Mouse (Mus musculus) limb, embryonic 15.5 days (tissue): ENCODE measurements around the gene 1700007K13Rik. TPM values are rescaled to one million over a fixed set of nuclear protein-coding genes. Genes with fewer than 3 reads are reported as not detected.

ENCODE experiments used
- ATAC-seq: fragments of 200-750 bp; cut with Nextera tagmentation; 2 replicates; pipeline ENCODE4 v1.8.0; 2017; ENCODE audit warnings: low read depth, moderate TSS enrichment; ENCODE audit not compliant: insufficient number of reproducible peaks, low FRiP score, low TSS enrichment
- H3K27ac ChIP-seq: fragments of 300-500 bp; sonication (generic); 2 replicates; pipeline ENCODE4 v1.5.1; 2015; ENCODE audit warnings: moderate library complexity, mild to moderate bottlenecking, inconsistent platforms
- H3K27me3 ChIP-seq: fragments of 300-500 bp; sonication (generic); 2 replicates; pipeline ENCODE4 v1.6.1; 2015; ENCODE audit warnings: inconsistent platforms
- H3K36me3 ChIP-seq: fragments of 300-500 bp; sonication (generic); 2 replicates; pipeline ENCODE4 v1.6.1; 2015; ENCODE audit warnings: inconsistent platforms
- H3K4me1 ChIP-seq: fragments of 300-500 bp; sonication (generic); 2 replicates; pipeline ENCODE4 v1.6.1; 2015; ENCODE audit warnings: inconsistent platforms
- H3K4me2 ChIP-seq: fragments of 300-500 bp; sonication (generic); 2 replicates; pipeline ENCODE4 v1.6.1; 2015; ENCODE audit warnings: mild to moderate bottlenecking, inconsistent platforms
- H3K4me3 ChIP-seq: fragments of 300-500 bp; sonication (generic); 2 replicates; pipeline ENCODE4 v1.5.1; 2015; ENCODE audit warnings: mild to moderate bottlenecking, inconsistent platforms
- H3K9ac ChIP-seq: fragments of 300-500 bp; sonication (generic); 2 replicates; pipeline ENCODE4 v1.6.1; 2015; ENCODE audit warnings: inconsistent platforms
- H3K9me3 ChIP-seq: fragments of 300-500 bp; sonication (generic); 2 replicates; pipeline ENCODE4 v1.6.1; 2016; ENCODE audit warnings: inconsistent platforms
- WGBS: fragments of 180-500 bp; shearing (Covaris S2); methylation state at CpG from one replicate; pipeline ENCODE4 v1.1.7; 2015; 5-methylcytosine and 5-hydroxymethylcytosine counted together
- polyA plus RNA-seq: library from polyadenylated mRNA; unstranded; fragments of >200 nt; fragmentation: Nextera tagmentation; extraction: Ambion mirVana; gene quantifications from 2 replicates; pipeline ENCODE4 v1.2.1, GENCODE M21; 2015

Gene 1700007K13Rik
- polyA plus RNA-seq, 1 experiment from 2014 or later, result 1.1 TPM

DNA sequence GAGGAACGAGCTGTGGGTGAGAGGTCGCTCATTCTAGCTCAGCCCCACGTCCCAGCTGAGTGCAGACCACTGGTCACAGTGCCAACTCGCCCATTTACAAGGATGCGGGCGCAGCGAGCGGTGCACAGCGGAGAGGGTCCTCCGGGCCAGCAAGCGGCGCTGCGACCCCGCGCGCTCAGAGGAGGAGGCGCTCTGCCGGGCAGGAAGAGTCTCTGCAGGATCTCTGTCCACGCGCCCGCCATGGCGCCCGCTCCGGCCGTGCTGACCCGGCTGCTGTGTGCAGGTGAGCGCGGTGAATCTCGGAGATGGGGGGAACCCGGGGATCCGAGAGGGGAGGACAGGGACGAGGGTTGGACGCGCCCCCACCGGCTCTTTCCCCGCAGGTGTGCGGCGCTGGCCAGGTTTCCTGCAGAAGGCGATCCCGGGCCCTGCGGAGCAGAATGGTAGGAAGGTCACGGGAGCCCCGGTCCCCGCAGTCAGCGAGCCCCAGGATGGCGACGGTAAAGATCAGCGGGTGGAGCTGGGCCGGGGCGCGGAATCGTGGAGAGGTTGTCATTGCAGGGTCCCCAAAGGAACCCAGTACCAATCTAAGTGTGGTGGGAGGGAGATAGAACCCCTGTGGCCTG is 1.8 kb upstream of the 1700007K13Rik start, which contains the start of gene Mrps2:
Mrps2 (plus strand) TSS at position 207 of the 626 bp plus-strand sequence.
- H3K36me3 ChIP-seq, result peaks cover 38% of the 10 kb centered on the region
- H3K4me2 ChIP-seq, result peak within 1 kb of the TSS; percentile 56
- peak within 1 kb of the TSS; percentile 92 for H3K4me3 ChIP-seq
- peaks cover 21% of the 10 kb centered on the region for H3K4me1 ChIP-seq
- H3K27me3 ChIP-seq, result no peaks in the 10 kb centered on the region
- ATAC-seq, result peak; percentile 84
- no peaks in the 10 kb centered on the region for H3K9me3 ChIP-seq
- peak within 1 kb of the TSS; percentile 92 for H3K9ac ChIP-seq
- H3K27ac ChIP-seq, result 0 out of 2 replicates have a peak within 1 kb of the TSS, but pooled peaks have one; percentile 47
- WGBS, result under 1% methylated on average over 52 of the region's 52 CpGs

GRCm38 (mm10) chr2:28464919-28465318 is 1.2 kb downstream of the 1700007K13Rik start:
- no peak overlapping the region for H3K27ac ChIP-seq
- no peak overlapping the region for H3K4me2 ChIP-seq
- no peak overlapping the region for H3K4me3 ChIP-seq
- H3K9ac ChIP-seq, result no peak overlapping the region
- peaks cover 9% of the 10 kb centered on the region for H3K36me3 ChIP-seq
- no peaks in the 10 kb centered on the region for H3K9me3 ChIP-seq
- H3K27me3 ChIP-seq, result no peaks in the 10 kb centered on the region
- no peak for ATAC-seq
- 72% methylated on average over 9 of the region's 9 CpGs for WGBS
- H3K4me1 ChIP-seq, result peaks cover 21% of the 10 kb centered on the region

DNA sequence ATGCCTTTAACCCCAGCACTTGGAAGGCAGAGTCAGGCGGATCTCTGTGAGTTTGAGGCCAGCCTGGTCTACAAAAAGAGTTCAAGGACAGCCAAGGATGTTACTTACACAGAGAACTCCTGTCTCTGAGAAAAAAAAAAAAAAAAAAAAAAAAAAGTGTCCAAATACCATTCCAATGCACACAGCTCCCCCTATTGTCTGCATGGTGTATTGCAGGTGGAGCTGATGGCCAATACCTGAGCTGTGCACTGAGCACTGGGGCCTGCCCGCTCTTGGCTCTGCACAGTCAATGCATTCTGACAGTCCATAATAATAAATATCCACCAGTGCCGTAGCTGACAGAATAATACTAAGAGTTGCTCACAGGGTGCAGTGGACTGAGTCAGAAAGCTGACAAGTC is 2.2 kb downstream of the 1700007K13Rik start:
- H3K36me3 ChIP-seq, result no peaks in the 10 kb centered on the region
- H3K4me3 ChIP-seq, result no peak overlapping the region
- no peaks in the 10 kb centered on the region for H3K27me3 ChIP-seq
- 44% methylated on average over 3 of the region's 3 CpGs for WGBS
- peaks cover 18% of the 10 kb centered on the region for H3K4me1 ChIP-seq
- no peak overlapping the region for H3K4me2 ChIP-seq
- no peak for ATAC-seq
- no peak overlapping the region for H3K27ac ChIP-seq
- no peak overlapping the region for H3K9ac ChIP-seq
- no peaks in the 10 kb centered on the region for H3K9me3 ChIP-seq

DNA sequence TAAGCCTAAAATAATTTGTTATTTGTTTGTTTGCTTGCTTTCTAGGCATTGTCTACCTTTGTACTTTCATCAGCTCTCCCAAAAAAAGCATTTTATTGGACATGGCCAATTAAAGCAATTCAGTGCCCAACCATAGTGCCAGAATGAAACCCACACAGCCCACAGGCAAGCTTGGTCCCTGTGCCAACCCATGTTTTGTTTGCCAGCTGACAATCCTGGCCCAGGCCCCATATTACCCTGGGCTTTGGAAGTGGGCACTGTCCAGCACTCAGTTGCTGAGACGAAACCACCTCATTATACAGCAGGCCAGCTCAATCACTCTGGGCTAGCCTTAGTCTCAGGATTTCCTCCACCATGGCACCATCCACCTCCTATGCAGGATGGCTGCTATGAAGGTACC is 9.5 kb downstream of the 1700007K13Rik start:
- Histone ChIP-seq H3K9me3 (no peaks in the 10 kb centered on the region), H3K9ac (no peak overlapping the region), H3K4me2 (no peak overlapping the region), H3K27me3 (no peaks in the 10 kb centered on the region), H3K36me3 (peaks cover 30% of the 10 kb centered on the region), H3K27ac (no peak overlapping the region), H3K4me3 (no peak overlapping the region), H3K4me1 (no peaks in the 10 kb centered on the region)
- no peak for ATAC-seq
- 72% methylated on average over 1 of the region's 1 CpGs for WGBS

- ATAC-seq, result no peak
- Histone ChIP-seq H3K36me3 (peaks cover 52% of the 10 kb centered on the region), H3K27me3 (no peaks in the 10 kb centered on the region), H3K9me3 (no peaks in the 10 kb centered on the region), H3K4me3 (no peak overlapping the region), H3K27ac (no peak overlapping the region), H3K9ac (no peak overlapping the region), H3K4me1 (no peaks in the 10 kb centered on the region), H3K4me2 (no peak overlapping the region)
- WGBS, result 89% methylated on average over 6 of the region's 6 CpGs
Observed at GRCm38 (mm10) chr2:28453539-28453938, 12.6 kb downstream of the 1700007K13Rik start.

GRCm38 (mm10) chr2:28451663-28452062 is 14.5 kb downstream of the 1700007K13Rik start:
- H3K4me1 ChIP-seq, result peaks cover 10% of the 10 kb centered on the region
- no peak overlapping the region for H3K4me3 ChIP-seq
- H3K36me3 ChIP-seq, result peaks cover 52% of the 10 kb centered on the region
- ATAC-seq, result no peak
- no peaks in the 10 kb centered on the region for H3K27me3 ChIP-seq
- no peak overlapping the region for H3K9ac ChIP-seq
- 90% methylated on average over 11 of the region's 11 CpGs for WGBS
- H3K4me2 ChIP-seq, result no peak overlapping the region
- H3K9me3 ChIP-seq, result no peaks in the 10 kb centered on the region
- H3K27ac ChIP-seq, result no peak overlapping the region

- peak overlapping the region; percentile 84 for H3K27ac ChIP-seq
- no peak for ATAC-seq
- H3K4me2 ChIP-seq, result peak overlapping the region; percentile 95
- H3K9me3 ChIP-seq, result no peaks in the 10 kb centered on the region
- H3K36me3 ChIP-seq, result peaks cover 29% of the 10 kb centered on the region
- WGBS, result 6% methylated on average over 11 of the region's 11 CpGs
- peaks cover 10% of the 10 kb centered on the region for H3K4me1 ChIP-seq
- H3K4me3 ChIP-seq, result peak overlapping the region; percentile 81
- H3K27me3 ChIP-seq, result no peaks in the 10 kb centered on the region
- H3K9ac ChIP-seq, result peak overlapping the region; percentile 88
Observed at GRCm38 (mm10) chr2:28447315-28447670, 18.8 kb downstream of the 1700007K13Rik start.

DNA sequence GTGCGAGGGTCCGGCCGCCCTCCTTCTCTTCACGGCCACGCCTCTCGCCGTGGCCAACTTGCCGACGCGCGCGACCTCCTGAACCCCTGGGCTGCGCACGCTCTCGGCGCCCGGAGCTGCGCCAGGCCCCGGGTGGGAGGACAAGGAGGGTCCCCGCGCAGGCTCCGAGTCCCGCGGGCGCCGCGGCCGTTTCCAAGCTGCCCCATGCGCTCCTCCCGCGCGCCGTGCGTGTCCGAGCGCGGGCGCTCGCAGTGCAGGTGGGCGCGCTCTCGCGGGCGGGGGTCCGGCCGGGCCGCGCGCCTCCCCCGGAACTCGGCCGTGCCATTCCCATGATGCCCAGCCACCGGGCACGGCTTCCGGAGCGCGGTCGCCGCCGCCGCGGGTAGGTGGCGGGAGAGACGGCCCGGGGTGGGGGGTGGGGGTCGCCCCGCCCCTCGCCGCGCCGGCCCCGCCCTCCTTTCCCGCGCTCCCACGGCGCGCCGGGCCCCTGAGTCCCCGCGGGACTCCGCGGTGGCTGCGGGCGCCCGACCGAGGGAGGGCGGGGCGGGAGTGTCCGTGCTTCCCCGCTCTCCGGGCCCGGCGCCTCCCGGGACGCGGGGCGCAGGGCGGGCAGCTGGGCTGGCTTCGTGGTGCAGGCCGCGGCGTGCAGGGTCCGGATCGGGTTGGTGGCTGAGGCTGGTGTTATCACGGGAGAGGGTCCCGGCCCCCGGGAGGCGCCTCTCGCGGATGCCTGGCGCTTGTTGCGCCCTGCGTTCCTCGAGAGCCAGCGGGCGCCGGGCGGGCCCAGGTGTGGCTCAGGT is 19.4 kb downstream of the 1700007K13Rik start, which contains the start of gene Ppp1r26:
Ppp1r26 (plus strand) TSS at position 286 of the 800 bp plus-strand sequence.
- Histone ChIP-seq H3K27ac (peak within 1 kb of the TSS; percentile 84), H3K27me3 (no peaks in the 10 kb centered on the region), H3K4me1 (peaks cover 10% of the 10 kb centered on the region), H3K36me3 (peaks cover 23% of the 10 kb centered on the region), H3K9me3 (no peaks in the 10 kb centered on the region), H3K4me2 (peak within 1 kb of the TSS; percentile 95), H3K4me3 (peak within 1 kb of the TSS; percentile 81), H3K9ac (peak within 1 kb of the TSS; percentile 88)
- ATAC-seq, result no peak
- WGBS, result under 1% methylated on average over 95 of the region's 118 CpGs

DNA sequence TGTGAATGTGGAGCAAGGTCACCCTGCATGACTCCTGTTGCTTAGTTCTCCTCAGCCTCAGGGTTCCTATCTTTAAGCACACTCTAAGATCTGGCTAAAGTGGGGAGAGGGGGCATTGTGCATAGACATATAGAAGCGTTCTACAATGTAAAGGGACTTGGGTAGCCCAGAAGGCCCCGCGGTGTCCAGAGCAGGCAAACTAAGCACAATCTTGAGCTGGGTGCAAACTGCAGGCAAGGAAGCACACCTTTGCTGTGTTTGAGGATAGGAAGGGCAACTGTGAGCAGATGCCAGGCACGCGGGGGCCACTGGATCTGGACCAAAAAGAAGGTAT is 20.0 kb downstream of the 1700007K13Rik start:
- H3K4me1 ChIP-seq, result peaks cover 10% of the 10 kb centered on the region
- H3K27ac ChIP-seq, result peak overlapping the region; percentile 84
- no peak for ATAC-seq

GRCm38 (mm10) chr2:28445082-28445481 is 21.1 kb downstream of the 1700007K13Rik start:
- 85% methylated on average over 4 of the region's 4 CpGs for WGBS
- Histone ChIP-seq H3K4me3 (no peak overlapping the region), H3K4me2 (no peak overlapping the region), H3K27ac (no peak overlapping the region), H3K36me3 (peaks cover 8% of the 10 kb centered on the region; the same call in 1 of the 2 replicates), H3K4me1 (peaks cover 10% of the 10 kb centered on the region), H3K27me3 (no peaks in the 10 kb centered on the region), H3K9me3 (no peaks in the 10 kb centered on the region), H3K9ac (no peak overlapping the region)
- ATAC-seq, result no peak

More for the DNA sequence above, 20.0 kb downstream of the 1700007K13Rik start:
- Histone ChIP-seq H3K9me3 (no peaks in the 10 kb centered on the region), H3K9ac (peak overlapping the region; percentile 88), H3K36me3 (peaks cover 17% of the 10 kb centered on the region), H3K27me3 (no peaks in the 10 kb centered on the region), H3K4me2 (peak overlapping the region; percentile 95), H3K4me3 (peak overlapping the region; percentile 81)
- WGBS, result 5% methylated on average over 5 of the region's 5 CpGs

GRCm38 (mm10) chr2:28440842-28441241 is 25.3 kb downstream of the 1700007K13Rik start:
- no peak overlapping the region for H3K27ac ChIP-seq
- no peak for ATAC-seq
- no peaks in the 10 kb centered on the region for H3K4me1 ChIP-seq
- no peak overlapping the region for H3K4me3 ChIP-seq
- no peak overlapping the region for H3K9ac ChIP-seq
- WGBS, result 64% methylated on average over 6 of the region's 6 CpGs
- no peaks in the 10 kb centered on the region for H3K9me3 ChIP-seq
- no peaks in the 10 kb centered on the region for H3K27me3 ChIP-seq
- H3K4me2 ChIP-seq, result no peak overlapping the region
- H3K36me3 ChIP-seq, result no peaks in the 10 kb centered on the region

GRCm38 (mm10) chr2:28435401-28435800 is 30.7 kb downstream of the 1700007K13Rik start:
- Histone ChIP-seq H3K27ac (no peak overlapping the region; the same call in 1 of the 2 replicates), H3K36me3 (no peaks in the 10 kb centered on the region), H3K27me3 (no peaks in the 10 kb centered on the region), H3K4me1 (peaks cover 4% of the 10 kb centered on the region), H3K4me2 (no peak overlapping the region), H3K9me3 (no peaks in the 10 kb centered on the region), H3K9ac (no peak overlapping the region), H3K4me3 (no peak overlapping the region)
- ATAC-seq, result no peak
- WGBS, result 82% methylated on average over 11 of the region's 11 CpGs
